Mouse (Mus musculus): ENCODE results near the gene Efna1. TPM values are rescaled to one million over a fixed set of nuclear protein-coding genes. Genes with fewer than 3 reads are reported as not detected.

Gene Efna1
- polyA plus RNA-seq, 1 experiment from 2014 or later = 174 TPM

GRCm38 (mm10) chr3:89322131-89322500 is 41.2 kb upstream of the Efna1 start:
- Histone ChIP-seq H3K27me3 (replicated peaks; ENCODE audit: insufficient read depth, low read length) (peaks cover 35% of the 10 kb centered on the region), H3K9ac (replicated peaks; ENCODE audit: low read depth) (0 out of 2 replicates have a peak overlapping the region, but pooled peaks have one; percentile 23), H3K36me3 (ENCODE audit: insufficient read depth, low read length) (no peaks in the 10 kb centered on the region), H3K4me2 (replicated peaks; ENCODE audit: low read depth, low read length) (peak overlapping the region; percentile 99), H3K27ac (ENCODE audit: low read length) (no peak overlapping the region), H3K4me3 (ENCODE audit: low read depth, low read length) (peak overlapping the region; percentile 44), H3K4me1 (ENCODE audit: insufficient read depth, low read depth, low read length) (peaks cover 27% of the 10 kb centered on the region), H3K9me3 (ENCODE audit: low read length) (no peaks in the 10 kb centered on the region)
- WGBS = 3% methylated on average over 14 of the region's 14 CpGs
- TF ChIP-seq EP300 (IDR thresholded peaks at IDR 0.05) = no peak
- TF ChIP-seq CTCF (IDR thresholded peaks at IDR 0.05) = no peak
- ATAC-seq (no peak), DNase-seq (ENCODE audit: low spot score) (no peak)

GRCm38 (mm10) chr3:89321183-89322130 is 40.5 kb upstream of the Efna1 start:
- ATAC-seq (0 out of 2 replicates have a peak, but pooled peaks have one; percentile 2), DNase-seq (ENCODE audit: low spot score) (no peak)
- H3K4me1 ChIP-seq (ENCODE audit: insufficient read depth, low read depth, low read length) = peaks cover 30% of the 10 kb centered on the region
- 1% methylated on average over 54 of the region's 66 CpGs for WGBS
- peak overlapping the region; percentile 99 for H3K4me2 ChIP-seq (replicated peaks; ENCODE audit: low read depth, low read length)
- no peak for TF ChIP-seq EP300 (IDR thresholded peaks at IDR 0.05)
- TF ChIP-seq CTCF (IDR thresholded peaks at IDR 0.05) = no peak
- no peak overlapping the region; the same call in 1 of the 2 replicates for H3K9ac ChIP-seq (replicated peaks; ENCODE audit: low read depth)
- H3K4me3 ChIP-seq (ENCODE audit: low read depth, low read length) = peak overlapping the region; percentile 44
- no peaks in the 10 kb centered on the region for H3K9me3 ChIP-seq (ENCODE audit: low read length)
- H3K27ac ChIP-seq (ENCODE audit: low read length) = no peak overlapping the region
- no peaks in the 10 kb centered on the region for H3K36me3 ChIP-seq (ENCODE audit: insufficient read depth, low read length)
- peaks cover 35% of the 10 kb centered on the region for H3K27me3 ChIP-seq (replicated peaks; ENCODE audit: insufficient read depth, low read length)

GRCm38 (mm10) chr3:89320581-89321182 is 39.7 kb upstream of the Efna1 start:
- peak overlapping the region; percentile 99 for H3K4me2 ChIP-seq (replicated peaks; ENCODE audit: low read depth, low read length)
- WGBS = 1% methylated on average over 33 of the region's 41 CpGs
- TF ChIP-seq EP300 (IDR thresholded peaks at IDR 0.05) (no peak), CTCF (IDR thresholded peaks at IDR 0.05) (no peak)
- no peaks in the 10 kb centered on the region for H3K9me3 ChIP-seq (ENCODE audit: low read length)
- H3K27me3 ChIP-seq (replicated peaks; ENCODE audit: insufficient read depth, low read length) = peaks cover 35% of the 10 kb centered on the region
- peaks cover 36% of the 10 kb centered on the region for H3K4me1 ChIP-seq (ENCODE audit: insufficient read depth, low read depth, low read length)
- H3K9ac ChIP-seq (replicated peaks; ENCODE audit: low read depth) = no peak overlapping the region; the same call in 1 of the 2 replicates
- DNase-seq (ENCODE audit: low spot score) (no peak), ATAC-seq (no peak)
- H3K36me3 ChIP-seq (ENCODE audit: insufficient read depth, low read length) = no peaks in the 10 kb centered on the region
- H3K27ac ChIP-seq (ENCODE audit: low read length) = no peak overlapping the region
- peak overlapping the region; percentile 44 for H3K4me3 ChIP-seq (ENCODE audit: low read depth, low read length)

GRCm38 (mm10) chr3:89319591-89320350 is 38.8 kb upstream of the Efna1 start:
- Histone ChIP-seq H3K4me3 (ENCODE audit: low read depth, low read length) (peak overlapping the region; percentile 44), H3K27me3 (replicated peaks; ENCODE audit: insufficient read depth, low read length) (peaks cover 35% of the 10 kb centered on the region), H3K4me2 (replicated peaks; ENCODE audit: low read depth, low read length) (peak overlapping the region; percentile 99), H3K36me3 (ENCODE audit: insufficient read depth, low read length) (no peaks in the 10 kb centered on the region), H3K9me3 (ENCODE audit: low read length) (no peaks in the 10 kb centered on the region), H3K9ac (replicated peaks; ENCODE audit: low read depth) (no peak overlapping the region), H3K27ac (ENCODE audit: low read length) (no peak overlapping the region), H3K4me1 (ENCODE audit: insufficient read depth, low read depth, low read length) (peaks cover 43% of the 10 kb centered on the region)
- DNase-seq (ENCODE audit: low spot score) (no peak), ATAC-seq (no peak)
- WGBS = 1% methylated on average over 50 of the region's 58 CpGs
- TF ChIP-seq CTCF (IDR thresholded peaks at IDR 0.05) = no peak
- no peak for TF ChIP-seq EP300 (IDR thresholded peaks at IDR 0.05)

GRCm38 (mm10) chr3:89318971-89319590 is 38.1 kb upstream of the Efna1 start:
- no peaks in the 10 kb centered on the region for H3K36me3 ChIP-seq (ENCODE audit: insufficient read depth, low read length)
- peak overlapping the region; percentile 44 for H3K4me3 ChIP-seq (ENCODE audit: low read depth, low read length)
- H3K9ac ChIP-seq (replicated peaks; ENCODE audit: low read depth) = no peak overlapping the region
- no peak overlapping the region for H3K27ac ChIP-seq (ENCODE audit: low read length)
- no peak for TF ChIP-seq EP300 (IDR thresholded peaks at IDR 0.05)
- TF ChIP-seq CTCF (IDR thresholded peaks at IDR 0.05) = no peak
- H3K9me3 ChIP-seq (ENCODE audit: low read length) = no peaks in the 10 kb centered on the region
- H3K4me2 ChIP-seq (replicated peaks; ENCODE audit: low read depth, low read length) = peak overlapping the region; percentile 61
- DNase-seq (ENCODE audit: low spot score) = no peak
- no peak for ATAC-seq
- peaks cover 43% of the 10 kb centered on the region for H3K4me1 ChIP-seq (ENCODE audit: insufficient read depth, low read depth, low read length)
- H3K27me3 ChIP-seq (replicated peaks; ENCODE audit: insufficient read depth, low read length) = peaks cover 35% of the 10 kb centered on the region
- 25% methylated on average over 21 of the region's 21 CpGs for WGBS
